Mouse (Mus musculus) hindbrain, embryonic 10.5 days (tissue): ENCODE data around the gene Tff3. TPM values are rescaled to one million over a fixed set of nuclear protein-coding genes. Genes with fewer than 3 reads are reported as not detected.

Experiments used
- DNase-seq: peaks from one replicate; pipeline ENCODE4 v3.0.0-alpha.2; 2017; ENCODE audit warnings: low spot score
- H3K27ac ChIP-seq: fragments of 300-500 bp; sonication (generic); 2 replicates; pipeline ENCODE4 v1.5.1; 2016; ENCODE audit warnings: mild to moderate bottlenecking, moderate library complexity
- H3K27me3 ChIP-seq: fragments of 300-500 bp; sonication (generic); 2 replicates; pipeline ENCODE4 v1.6.1; 2016; ENCODE audit warnings: mild to moderate bottlenecking; ENCODE audit not compliant: poor library complexity, insufficient read depth, severe bottlenecking
- H3K36me3 ChIP-seq: fragments of 300-500 bp; sonication (generic); 2 replicates; pipeline ENCODE4 v1.6.1; 2016; ENCODE audit warnings: mild to moderate bottlenecking, moderate library complexity
- H3K4me1 ChIP-seq: fragments of 300-500 bp; sonication (generic); replicated peaks from 2 replicates; pipeline ENCODE4 v1.6.1; 2016; ENCODE audit warnings: mild to moderate bottlenecking
- H3K4me3 ChIP-seq: fragments of 300-500 bp; sonication (generic); 2 replicates; pipeline ENCODE4 v1.5.1; 2016; ENCODE audit warnings: mild to moderate bottlenecking, moderate library complexity
- H3K9me3 ChIP-seq: fragments of 300-500 bp; sonication (generic); 2 replicates; pipeline ENCODE4 v1.6.1; 2016; ENCODE audit warnings: mild to moderate bottlenecking, moderate library complexity
- WGBS: fragments of 180-500 bp; shearing (Covaris S2); methylation state at CpG from one replicate; pipeline ENCODE4 v1.1.7; 2016; 5-methylcytosine and 5-hydroxymethylcytosine counted together
- polyA plus RNA-seq: library from polyadenylated mRNA; unstranded; fragments of >200 nt; fragmentation: Nextera tagmentation; extraction: Ambion mirVana; gene quantifications from 2 replicates; pipeline ENCODE4 v1.2.1, GENCODE M21; 2016

Gene Tff3
- polyA plus RNA-seq, 1 experiment from 2014 or later = not detected

DNA sequence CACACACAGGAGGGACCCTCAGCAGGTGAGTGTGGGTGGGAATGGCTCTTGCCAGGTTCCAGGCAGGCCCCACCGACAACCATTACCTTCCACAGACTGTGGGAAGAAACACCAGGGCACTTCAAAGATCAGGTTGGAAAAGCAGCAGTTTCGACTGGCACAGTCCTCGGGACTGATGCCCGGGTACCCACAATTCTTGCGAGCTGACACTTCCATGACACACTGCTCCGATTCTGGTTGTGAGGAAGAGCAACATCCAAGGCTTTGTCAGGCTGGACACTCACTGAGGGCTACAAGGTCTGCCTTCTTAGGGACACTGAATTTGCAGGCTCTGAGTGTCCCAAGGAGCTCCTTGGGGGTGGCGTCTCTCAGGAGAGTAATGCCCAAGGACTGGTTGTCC lies 12.7 kb upstream of the Tff3 start:
- Histone ChIP-seq H3K4me1 (no peaks in the 10 kb centered on the region; the same call in 1 of the 2 replicates), H3K9me3 (0 out of 2 replicates have a peak, but pooled peaks cover 7% of the 10 kb centered on the region), H3K27ac (no peak overlapping the region), H3K4me3 (no peak overlapping the region), H3K36me3 (no peaks in the 10 kb centered on the region), H3K27me3 (no peaks in the 10 kb centered on the region)
- no peak for DNase-seq
- 89% methylated on average over 7 of the region's 7 CpGs for WGBS

GRCm38 (mm10) chr17:31138398-31138797 lies 9.0 kb upstream of the Tff3 start:
- no peak overlapping the region for H3K4me3 ChIP-seq
- DNase-seq = peak; percentile 54
- H3K27me3 ChIP-seq = no peaks in the 10 kb centered on the region
- H3K9me3 ChIP-seq = no peaks in the 10 kb centered on the region
- 24% methylated on average over 5 of the region's 5 CpGs for WGBS
- no peak overlapping the region for H3K27ac ChIP-seq
- no peaks in the 10 kb centered on the region; the same call in 1 of the 2 replicates for H3K4me1 ChIP-seq
- H3K36me3 ChIP-seq = no peaks in the 10 kb centered on the region

DNA sequence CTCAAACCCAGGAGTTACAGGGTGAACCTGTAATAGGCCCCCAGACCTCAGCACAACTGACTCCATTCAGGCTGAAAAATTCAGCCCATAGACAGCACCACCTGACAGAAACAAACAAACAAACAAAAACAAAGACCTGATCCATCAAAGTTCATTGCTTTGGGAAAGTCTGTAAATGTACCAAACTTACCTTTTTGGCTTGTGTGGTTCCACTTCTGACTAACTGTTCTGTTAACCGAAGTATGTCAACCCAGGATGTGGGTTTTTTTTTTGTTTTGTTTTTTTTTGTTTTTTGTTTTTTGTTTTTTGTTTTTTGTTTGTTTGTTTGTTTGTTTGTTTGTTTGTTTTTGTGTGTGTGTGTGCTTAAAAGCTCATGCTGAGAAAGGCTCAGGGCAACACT lies 7.4 kb upstream of the Tff3 start:
- WGBS = 79% methylated on average over 1 of the region's 1 CpGs
- H3K9me3 ChIP-seq = no peaks in the 10 kb centered on the region
- no peaks in the 10 kb centered on the region for H3K27me3 ChIP-seq
- no peaks in the 10 kb centered on the region; the same call in 1 of the 2 replicates for H3K4me1 ChIP-seq
- no peak overlapping the region for H3K4me3 ChIP-seq
- no peak overlapping the region for H3K27ac ChIP-seq
- H3K36me3 ChIP-seq = no peaks in the 10 kb centered on the region
- DNase-seq = no peak

- no peaks in the 10 kb centered on the region for H3K27me3 ChIP-seq
- WGBS = 62% methylated on average over 3 of the region's 3 CpGs
- no peaks in the 10 kb centered on the region for H3K9me3 ChIP-seq
- no peak overlapping the region for H3K27ac ChIP-seq
- H3K36me3 ChIP-seq = no peaks in the 10 kb centered on the region
- DNase-seq = no peak
- H3K4me1 ChIP-seq = no peaks in the 10 kb centered on the region; the same call in 1 of the 2 replicates
- H3K4me3 ChIP-seq = no peak overlapping the region
Measured at GRCm38 (mm10) chr17:31136291-31136690, 6.8 kb upstream of the Tff3 start.

DNA sequence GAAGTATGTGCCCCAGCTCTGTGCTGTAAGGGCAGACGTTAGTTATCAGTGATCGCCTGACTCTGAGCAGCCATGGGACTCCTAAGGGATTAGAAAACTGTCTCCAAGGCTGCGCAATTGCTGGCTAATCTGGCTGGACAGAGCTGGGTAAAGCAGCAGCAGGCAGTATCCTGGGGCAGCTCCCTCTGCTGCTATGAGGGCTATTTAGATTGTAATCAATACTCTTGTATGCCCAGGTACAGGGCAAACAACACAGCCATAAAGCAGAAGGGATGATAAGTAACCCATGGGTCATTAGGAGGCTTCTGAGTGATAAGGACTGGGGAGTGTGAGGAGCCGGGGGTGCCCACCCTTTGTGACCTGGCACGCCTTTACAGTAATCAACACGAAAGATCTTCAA lies 5.5 kb upstream of the Tff3 start:
- Histone ChIP-seq H3K36me3 (no peaks in the 10 kb centered on the region), H3K4me3 (no peak overlapping the region), H3K9me3 (no peaks in the 10 kb centered on the region), H3K4me1 (no peaks in the 10 kb centered on the region), H3K27ac (no peak overlapping the region), H3K27me3 (no peaks in the 10 kb centered on the region)
- WGBS = 80% methylated on average over 6 of the region's 6 CpGs
- no peak for DNase-seq

DNA sequence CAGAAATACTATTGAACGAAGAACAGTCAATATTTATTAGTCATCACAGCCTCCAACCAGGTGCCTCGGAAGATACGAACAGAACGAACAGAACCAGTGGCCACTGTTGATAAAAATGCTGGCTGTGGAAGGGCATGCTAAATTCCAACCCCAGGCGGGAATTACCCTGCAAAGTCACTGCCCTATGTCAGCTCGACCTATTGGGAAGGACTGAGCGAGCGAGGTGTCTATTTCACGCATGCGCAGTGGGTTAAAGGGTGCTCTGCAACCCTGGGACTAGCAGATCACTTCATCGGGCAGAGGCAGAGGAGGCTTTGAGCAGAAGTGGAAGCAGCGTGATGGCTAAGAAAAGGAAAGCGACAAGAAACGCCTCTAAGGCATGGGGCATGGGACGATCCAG lies 4.3 kb upstream of the Tff3 start:
- DNase-seq = no peak
- Histone ChIP-seq H3K27ac (no peak overlapping the region), H3K9me3 (no peaks in the 10 kb centered on the region), H3K27me3 (no peaks in the 10 kb centered on the region), H3K4me3 (no peak overlapping the region), H3K4me1 (peaks cover 8% of the 10 kb centered on the region), H3K36me3 (no peaks in the 10 kb centered on the region)
- 81% methylated on average over 15 of the region's 15 CpGs for WGBS

- Histone ChIP-seq H3K4me1 (peaks cover 9% of the 10 kb centered on the region), H3K36me3 (no peaks in the 10 kb centered on the region), H3K27me3 (no peaks in the 10 kb centered on the region), H3K27ac (no peak overlapping the region), H3K9me3 (no peaks in the 10 kb centered on the region), H3K4me3 (no peak overlapping the region)
- no peak for DNase-seq
- 89% methylated on average over 10 of the region's 10 CpGs for WGBS
Measured at GRCm38 (mm10) chr17:31131269-31131821, 1.9 kb upstream of the Tff3 start.

DNA sequence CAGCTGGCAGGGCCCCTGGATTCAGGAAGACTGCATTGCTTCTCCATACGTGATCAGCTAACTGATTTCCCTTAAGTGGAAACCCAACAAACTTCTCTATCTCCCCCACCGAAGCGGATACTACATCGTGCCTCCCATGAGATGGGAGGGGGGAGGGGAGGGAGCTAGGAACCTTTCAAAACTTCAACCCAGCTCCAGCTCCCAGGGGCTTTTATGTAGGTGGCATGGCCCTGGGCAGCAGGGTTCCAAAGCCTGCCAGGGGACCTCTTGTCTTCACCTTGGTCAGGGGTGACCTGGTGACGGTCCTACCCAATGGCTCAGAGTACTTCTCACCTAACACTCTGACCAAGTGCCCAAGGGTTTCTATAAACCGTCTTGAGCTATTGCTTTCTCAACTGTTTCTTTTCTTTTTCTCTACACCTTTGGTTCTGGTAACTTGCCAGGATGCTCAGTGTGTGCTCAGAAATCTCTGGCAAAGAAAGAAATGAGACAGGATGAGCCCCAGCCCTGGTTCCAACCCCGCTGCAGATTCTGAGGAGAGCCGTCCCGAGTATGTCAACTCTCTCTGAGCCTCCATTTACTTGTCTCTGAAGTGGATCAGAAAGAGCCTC lies 633 bp downstream of the Tff3 start:
- H3K27me3 ChIP-seq = no peaks in the 10 kb centered on the region
- H3K36me3 ChIP-seq = no peaks in the 10 kb centered on the region
- H3K4me3 ChIP-seq = no peak overlapping the region
- DNase-seq = no peak
- peaks cover 22% of the 10 kb centered on the region for H3K4me1 ChIP-seq
- H3K27ac ChIP-seq = no peak overlapping the region
- 84% methylated on average over 9 of the region's 9 CpGs for whole genome bisulfite sequencing
- no peaks in the 10 kb centered on the region for H3K9me3 ChIP-seq

DNA sequence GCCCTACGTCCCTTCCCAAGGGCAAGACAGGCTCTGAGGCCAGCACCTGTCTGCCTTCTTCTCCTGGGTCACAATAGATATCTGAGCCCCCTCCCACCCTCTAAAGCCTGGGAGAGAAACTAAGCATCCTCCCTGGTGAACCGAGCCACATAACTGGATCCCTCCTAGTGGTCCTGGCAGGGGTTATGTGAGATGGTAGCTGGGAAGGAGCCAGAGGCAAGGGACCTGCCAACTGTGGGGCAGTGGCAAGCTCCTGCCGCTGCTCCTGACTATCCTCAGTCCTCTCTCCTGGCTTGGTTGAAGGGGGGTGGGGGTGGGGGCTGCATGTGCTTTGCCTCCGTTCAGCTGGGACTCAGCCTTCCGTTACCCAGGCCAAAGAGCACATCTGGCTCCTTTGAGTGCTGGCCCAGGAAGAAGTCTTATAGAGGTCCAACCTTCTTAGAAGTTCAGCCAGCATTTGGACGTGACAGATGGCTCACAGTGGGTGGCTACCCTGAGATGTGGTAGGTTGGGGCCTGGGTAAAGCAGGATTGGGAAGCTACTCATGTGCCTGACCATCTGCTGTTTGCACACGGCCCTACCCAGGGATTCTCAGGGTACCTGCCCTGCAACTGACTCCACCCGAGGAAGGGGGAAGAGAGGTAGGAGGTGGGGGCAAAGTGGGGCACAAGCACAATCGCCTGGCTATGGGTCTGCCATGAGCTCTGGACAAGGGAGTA lies 3.7 kb downstream of the Tff3 start:
- H3K4me1 ChIP-seq = peaks cover 22% of the 10 kb centered on the region
- no peak overlapping the region for H3K4me3 ChIP-seq
- peak overlapping the region; percentile 68; the same call in 1 of the 2 replicates for H3K27ac ChIP-seq
- H3K9me3 ChIP-seq = no peaks in the 10 kb centered on the region
- no peaks in the 10 kb centered on the region for H3K27me3 ChIP-seq
- H3K36me3 ChIP-seq = no peaks in the 10 kb centered on the region
- DNase-seq = peak; percentile 35
- 47% methylated on average over 9 of the region's 9 CpGs for WGBS

- Histone ChIP-seq H3K36me3 (no peaks in the 10 kb centered on the region), H3K4me1 (peaks cover 24% of the 10 kb centered on the region), H3K27me3 (no peaks in the 10 kb centered on the region), H3K9me3 (no peaks in the 10 kb centered on the region), H3K4me3 (no peak overlapping the region), H3K27ac (no peak overlapping the region)
- 16% methylated on average over 8 of the region's 8 CpGs for WGBS
- DNase-seq = peak; percentile 77
Measured at GRCm38 (mm10) chr17:31121975-31122374, 7.5 kb downstream of the Tff3 start.

GRCm38 (mm10) chr17:31119429-31119828 lies 10.0 kb downstream of the Tff3 start:
- 4% methylated on average over 7 of the region's 7 CpGs for WGBS
- Histone ChIP-seq H3K4me1 (peaks cover 20% of the 10 kb centered on the region), H3K27me3 (no peaks in the 10 kb centered on the region), H3K9me3 (no peaks in the 10 kb centered on the region), H3K4me3 (no peak overlapping the region), H3K27ac (no peak overlapping the region), H3K36me3 (no peaks in the 10 kb centered on the region)
- peak; percentile 84 for DNase-seq

DNA sequence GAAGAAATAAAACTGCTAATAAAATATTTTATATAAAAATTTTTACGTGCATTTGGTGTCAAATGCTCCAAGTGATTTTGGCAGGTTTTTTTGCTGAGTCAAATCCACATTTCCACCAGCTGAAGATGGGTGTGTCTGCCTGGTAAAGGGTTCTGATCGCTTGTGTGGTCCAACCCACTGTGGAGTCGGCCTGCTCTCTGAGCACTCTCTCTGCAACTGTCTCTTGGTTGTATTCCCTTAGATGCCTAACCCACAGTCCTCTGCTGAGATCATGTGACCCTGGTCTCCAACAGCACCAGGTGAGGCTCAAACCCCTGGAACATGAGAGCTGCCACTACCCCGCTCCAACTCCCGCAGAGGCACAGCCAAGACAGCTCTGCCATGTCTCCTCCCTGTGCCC lies 11.5 kb downstream of the Tff3 start:
- Histone ChIP-seq H3K4me1 (peaks cover 33% of the 10 kb centered on the region), H3K27ac (no peak overlapping the region), H3K9me3 (no peaks in the 10 kb centered on the region), H3K36me3 (no peaks in the 10 kb centered on the region), H3K4me3 (no peak overlapping the region), H3K27me3 (no peaks in the 10 kb centered on the region)
- DNase-seq = no peak
- WGBS = 84% methylated on average over 5 of the region's 5 CpGs

DNA sequence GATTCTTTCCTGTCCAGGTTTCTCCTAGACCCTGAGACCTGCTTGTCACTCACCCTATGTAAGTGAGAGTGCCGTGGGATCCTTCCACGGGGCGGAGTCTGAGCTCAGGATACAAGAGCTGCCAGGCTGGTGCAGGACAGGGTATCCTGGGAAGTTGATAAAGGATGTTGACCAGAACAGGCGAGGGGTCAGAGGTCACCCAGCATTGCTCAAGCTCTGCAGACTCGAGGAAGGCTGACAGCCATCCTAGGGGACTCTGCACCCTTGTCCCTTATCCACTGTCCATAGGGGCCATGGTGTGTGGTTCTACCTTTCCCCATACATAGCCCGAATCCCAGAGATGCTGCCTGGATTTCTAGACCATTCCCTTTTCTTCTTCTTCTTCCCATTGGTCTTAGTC lies 13.4 kb downstream of the Tff3 start:
- H3K4me3 ChIP-seq = no peak overlapping the region
- WGBS = 63% methylated on average over 6 of the region's 6 CpGs

More for the DNA sequence above, 13.4 kb downstream of the Tff3 start:
- Histone ChIP-seq H3K27me3 (no peaks in the 10 kb centered on the region), H3K4me1 (peaks cover 45% of the 10 kb centered on the region), H3K36me3 (peaks cover 7% of the 10 kb centered on the region), H3K27ac (peak overlapping the region; percentile 50; the same call in 1 of the 2 replicates), H3K9me3 (no peaks in the 10 kb centered on the region)
- DNase-seq = no peak
